Mouse (Mus musculus) ES-Bruce4 (cell line): ENCODE measurements at regions not wholly inside any gene's neighbourhood (a gene's known extent, or its start where the extent isn't known, plus 50 kb on each side); places are given as distances from the start of the nearest gene placed in this dataset.

Experiments
- H3K27ac ChIP-seq: 2 replicates; pipeline ENCODE4 v1.5.1; 2012; ENCODE audit warnings: low read length, inconsistent platforms; ENCODE audit not compliant: insufficient read depth
- H3K27me3 ChIP-seq: 2 replicates; pipeline ENCODE4 v1.6.1; 2012; ENCODE audit warnings: mild to moderate bottlenecking, low read length, inconsistent platforms; ENCODE audit not compliant: control insufficient read depth, poor library complexity, insufficient read depth, severe bottlenecking
- H3K36me3 ChIP-seq: 2 replicates; pipeline ENCODE4 v1.6.1; 2012; ENCODE audit warnings: inconsistent platforms, mild to moderate bottlenecking, low read length, moderate library complexity; ENCODE audit not compliant: control insufficient read depth, poor library complexity, insufficient read depth, severe bottlenecking
- H3K4me1 ChIP-seq: one replicate; pipeline ENCODE4 v1.8.1; 2011; ENCODE audit warnings: low read length; ENCODE audit not compliant: control insufficient read depth, insufficient read depth
- H3K4me3 ChIP-seq: 2 replicates; pipeline ENCODE4 v1.5.1; 2011; ENCODE audit warnings: low read depth, mild to moderate bottlenecking, low read length
- H3K9ac ChIP-seq: 2 replicates; pipeline ENCODE4 v1.6.1; 2012; ENCODE audit warnings: low read depth, mild to moderate bottlenecking, inconsistent platforms; ENCODE audit not compliant: poor library complexity, severe bottlenecking
- H3K9me3 ChIP-seq: replicated peaks from 2 replicates; pipeline ENCODE4 v1.6.1; 2012; ENCODE audit warnings: mild to moderate bottlenecking, low read length, inconsistent platforms; ENCODE audit not compliant: control insufficient read depth, poor library complexity, insufficient read depth, severe bottlenecking
- CTCF ChIP-seq: IDR thresholded peaks from one replicate; pipeline ENCODE4 v1.8.1; 2011; ENCODE audit warnings: low read depth, low read length
- EP300 ChIP-seq: IDR thresholded peaks from 2 replicates; pipeline ENCODE4 v1.6.1; 2011; ENCODE audit warnings: low read depth, low read length; ENCODE audit not compliant: insufficient read depth
- POLR2A ChIP-seq: IDR thresholded peaks from one replicate; pipeline ENCODE4 v1.8.1; 2011; ENCODE audit warnings: low read length; ENCODE audit not compliant: insufficient read depth

DNA sequence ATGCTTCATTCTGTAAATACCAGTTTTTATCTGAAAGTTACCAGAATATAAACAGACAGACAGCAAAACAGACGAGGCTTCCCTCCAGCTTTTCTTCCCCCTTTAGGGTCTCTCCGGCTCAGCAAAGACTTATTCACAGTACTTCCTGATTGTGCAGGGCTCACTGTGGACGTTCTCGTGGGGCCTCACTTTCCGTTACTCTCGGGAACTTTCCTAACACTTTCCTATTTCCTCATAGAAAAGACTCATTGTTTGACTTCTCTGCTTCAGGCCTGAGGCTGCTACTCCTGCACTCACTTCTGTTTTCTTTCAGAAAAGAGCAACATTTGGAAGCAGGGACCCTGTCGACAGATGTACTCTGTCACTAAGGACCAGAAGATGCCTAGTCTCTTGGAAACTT, 197.4 kb downstream of the Tgfb2 start:
- H3K27me3 ChIP-seq = no peaks in the 10 kb centered on the region
- peaks cover 6% of the 10 kb centered on the region for H3K4me1 ChIP-seq
- H3K27ac ChIP-seq = no peak overlapping the region
- H3K4me3 ChIP-seq = no peak overlapping the region
- TF ChIP-seq CTCF = no peak
- TF ChIP-seq EP300 = no peak
- TF ChIP-seq POLR2A = no peak
- H3K36me3 ChIP-seq = no peaks in the 10 kb centered on the region
- H3K9me3 ChIP-seq = no peaks in the 10 kb centered on the region
- H3K9ac ChIP-seq = no peak overlapping the region

- TF ChIP-seq EP300 = no peak
- TF ChIP-seq CTCF = no peak
- TF ChIP-seq POLR2A = no peak
- peaks cover 4% of the 10 kb centered on the region for H3K4me1 ChIP-seq
- no peak overlapping the region for H3K4me3 ChIP-seq
- H3K27me3 ChIP-seq = no peaks in the 10 kb centered on the region
- H3K27ac ChIP-seq = no peak overlapping the region
- H3K9me3 ChIP-seq = no peaks in the 10 kb centered on the region
- H3K36me3 ChIP-seq = no peaks in the 10 kb centered on the region
- no peak overlapping the region for H3K9ac ChIP-seq
Observed at GRCm38 (mm10) chr1:186507956-186508355, 197.8 kb downstream of the Tgfb2 start.

DNA sequence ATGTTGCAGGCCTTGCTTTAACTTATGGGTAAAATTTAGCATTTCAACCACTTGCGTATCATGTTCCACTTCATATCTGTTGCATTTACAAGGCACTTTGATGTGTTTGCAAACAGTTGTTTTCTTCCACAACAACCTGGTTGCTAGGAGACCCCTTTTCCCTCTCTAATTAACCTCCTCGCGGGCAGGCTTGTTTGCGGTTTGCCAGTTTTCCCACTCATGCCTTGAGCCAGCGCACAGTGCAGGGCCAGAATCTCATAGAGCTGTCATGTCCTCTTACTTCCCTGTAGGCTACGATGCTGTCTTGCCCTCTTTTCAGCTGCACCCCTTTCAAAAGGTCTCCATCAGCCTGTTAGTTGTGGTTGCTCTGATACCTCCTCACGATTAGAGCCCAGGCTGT, 199.3 kb downstream of the Tgfb2 start:
- H3K27me3 ChIP-seq = no peaks in the 10 kb centered on the region
- peaks cover 3% of the 10 kb centered on the region for H3K4me1 ChIP-seq
- no peak overlapping the region for H3K9ac ChIP-seq
- no peaks in the 10 kb centered on the region for H3K9me3 ChIP-seq
- no peaks in the 10 kb centered on the region for H3K36me3 ChIP-seq
- H3K27ac ChIP-seq = no peak overlapping the region
- TF ChIP-seq EP300 (no peak), CTCF (no peak), POLR2A (no peak)
- H3K4me3 ChIP-seq = no peak overlapping the region

DNA sequence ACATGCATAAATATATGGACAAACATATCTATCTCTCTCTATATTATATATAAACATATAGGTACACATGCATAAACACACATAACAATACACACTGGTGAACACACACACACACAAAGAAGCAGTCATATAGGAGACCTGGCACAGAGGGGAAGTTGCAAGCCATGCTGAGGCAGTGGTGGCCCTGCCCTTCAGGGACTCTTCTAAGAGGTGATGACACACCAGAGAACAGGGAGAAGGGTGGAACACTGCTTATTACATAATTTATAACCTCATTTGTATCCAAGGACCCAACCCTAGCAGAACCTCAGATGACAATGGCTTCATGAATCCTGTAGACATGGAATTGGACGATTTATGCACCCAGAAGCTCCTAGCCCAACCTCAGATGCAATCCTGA, 199.9 kb downstream of the Tgfb2 start:
- Histone ChIP-seq H3K9me3 (no peaks in the 10 kb centered on the region), H3K4me3 (no peak overlapping the region), H3K27ac (no peak overlapping the region), H3K27me3 (no peaks in the 10 kb centered on the region), H3K4me1 (no peaks in the 10 kb centered on the region), H3K36me3 (no peaks in the 10 kb centered on the region), H3K9ac (no peak overlapping the region)
- TF ChIP-seq EP300 (no peak), CTCF (no peak), POLR2A (no peak)

GRCm38 (mm10) chr1:186505051-186505711, 200.6 kb downstream of the Tgfb2 start:
- Histone ChIP-seq H3K9ac (no peak overlapping the region), H3K36me3 (no peaks in the 10 kb centered on the region), H3K27me3 (no peaks in the 10 kb centered on the region), H3K4me3 (no peak overlapping the region), H3K27ac (no peak overlapping the region), H3K4me1 (no peaks in the 10 kb centered on the region), H3K9me3 (no peaks in the 10 kb centered on the region)
- TF ChIP-seq EP300 (no peak), POLR2A (no peak), CTCF (no peak)

GRCm38 (mm10) chr1:186501726-186502125, 204.1 kb downstream of the Tgfb2 start:
- Histone ChIP-seq H3K27me3 (no peaks in the 10 kb centered on the region), H3K4me3 (no peak overlapping the region), H3K4me1 (no peaks in the 10 kb centered on the region), H3K27ac (no peak overlapping the region), H3K9me3 (no peaks in the 10 kb centered on the region), H3K36me3 (no peaks in the 10 kb centered on the region), H3K9ac (no peak overlapping the region)
- TF ChIP-seq POLR2A (no peak), EP300 (no peak)
